Mouse (Mus musculus): ENCODE measurements around the gene Atg2a. TPM values are rescaled to one million over a fixed set of nuclear protein-coding genes. Genes with fewer than 3 reads are reported as not detected.
"Not testable (repeated sequence)": the region's sequence is repeated elsewhere in the genome, so short reads cannot be mapped to it uniquely, and the experiment has no call there.

Gene Atg2a
- polyA plus RNA-seq, 1 experiment from 2014 or later, result 11.6 TPM

DNA sequence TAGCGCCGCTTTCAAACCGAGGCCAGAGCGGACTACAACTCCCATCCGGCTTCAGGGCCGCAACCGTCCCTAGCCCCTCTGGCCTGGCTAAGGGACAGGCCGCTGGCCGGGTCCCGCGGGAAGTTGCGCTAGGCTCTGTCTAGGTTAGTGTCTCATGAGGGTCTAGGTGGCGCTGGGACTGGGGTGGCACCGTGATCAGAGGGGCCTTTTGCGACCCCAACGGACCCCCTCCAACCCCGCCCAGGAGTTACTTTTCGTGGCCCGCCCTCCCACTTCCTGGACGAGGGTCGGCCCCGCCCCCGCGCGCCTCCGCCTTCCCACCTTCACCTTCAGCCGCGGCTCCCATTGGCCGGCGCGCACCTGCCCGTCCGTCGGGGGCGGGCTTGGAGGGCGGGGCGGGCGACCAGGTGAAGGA, 64.7 kb downstream of the Atg2a start, which contains the start of gene Cdc42bpg:
Cdc42bpg (plus strand) TSS at position 320 of the 415 bp plus-strand sequence.
- Histone ChIP-seq H3K9me3 (no peaks in the 10 kb centered on the region), H3K36me3 (peaks cover under 1% of the 10 kb centered on the region; the same call in 1 of the 2 replicates), H3K27me3 (0 out of 2 replicates have a peak, but pooled peaks cover 4% of the 10 kb centered on the region), H3K4me2 (peak within 1 kb of the TSS; percentile 61), H3K4me1 (replicated peaks) (peaks cover 10% of the 10 kb centered on the region; the same call in 1 of the 2 replicates), H3K4me3 (peak within 1 kb of the TSS; percentile 52), H3K9ac (peak within 1 kb of the TSS; percentile 68), H3K27ac (no peak within 1 kb of the TSS)
- WGBS, result 0% methylated on average over 29 of the region's 38 CpGs
- ATAC-seq (ENCODE audit: low FRiP score), result peak; percentile 68

DNA sequence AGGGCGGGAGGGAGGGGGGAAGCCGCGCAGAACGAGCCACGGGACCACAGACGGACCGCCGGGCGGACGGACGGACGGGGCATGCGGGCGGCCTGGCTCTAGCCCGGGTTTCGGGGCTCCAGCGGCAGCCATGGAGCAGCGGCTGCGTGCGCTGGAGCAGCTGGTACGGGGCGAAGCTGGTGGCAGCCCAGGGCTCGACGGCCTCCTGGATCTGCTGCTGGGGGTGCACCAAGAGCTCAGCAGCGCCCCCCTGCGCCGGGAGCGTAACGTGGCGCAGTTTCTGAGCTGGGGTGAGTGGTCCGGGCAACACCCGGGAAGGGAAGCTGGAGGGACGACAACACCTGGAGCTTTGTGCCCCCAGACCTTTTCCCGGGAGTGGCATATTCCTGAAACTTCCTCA, 65.1 kb downstream of the Atg2a start:
- Histone ChIP-seq H3K4me3 (peak overlapping the region; percentile 52), H3K4me2 (peak overlapping the region; percentile 61), H3K36me3 (peaks cover 5% of the 10 kb centered on the region), H3K9me3 (no peaks in the 10 kb centered on the region), H3K27ac (no peak overlapping the region), H3K9ac (peak overlapping the region; percentile 68), H3K4me1 (replicated peaks) (peaks cover 10% of the 10 kb centered on the region; the same call in 1 of the 2 replicates), H3K27me3 (0 out of 2 replicates have a peak, but pooled peaks cover 4% of the 10 kb centered on the region)
- WGBS, result under 1% methylated on average over 30 of the region's 34 CpGs
- ATAC-seq (ENCODE audit: low FRiP score), result peak; percentile 69

DNA sequence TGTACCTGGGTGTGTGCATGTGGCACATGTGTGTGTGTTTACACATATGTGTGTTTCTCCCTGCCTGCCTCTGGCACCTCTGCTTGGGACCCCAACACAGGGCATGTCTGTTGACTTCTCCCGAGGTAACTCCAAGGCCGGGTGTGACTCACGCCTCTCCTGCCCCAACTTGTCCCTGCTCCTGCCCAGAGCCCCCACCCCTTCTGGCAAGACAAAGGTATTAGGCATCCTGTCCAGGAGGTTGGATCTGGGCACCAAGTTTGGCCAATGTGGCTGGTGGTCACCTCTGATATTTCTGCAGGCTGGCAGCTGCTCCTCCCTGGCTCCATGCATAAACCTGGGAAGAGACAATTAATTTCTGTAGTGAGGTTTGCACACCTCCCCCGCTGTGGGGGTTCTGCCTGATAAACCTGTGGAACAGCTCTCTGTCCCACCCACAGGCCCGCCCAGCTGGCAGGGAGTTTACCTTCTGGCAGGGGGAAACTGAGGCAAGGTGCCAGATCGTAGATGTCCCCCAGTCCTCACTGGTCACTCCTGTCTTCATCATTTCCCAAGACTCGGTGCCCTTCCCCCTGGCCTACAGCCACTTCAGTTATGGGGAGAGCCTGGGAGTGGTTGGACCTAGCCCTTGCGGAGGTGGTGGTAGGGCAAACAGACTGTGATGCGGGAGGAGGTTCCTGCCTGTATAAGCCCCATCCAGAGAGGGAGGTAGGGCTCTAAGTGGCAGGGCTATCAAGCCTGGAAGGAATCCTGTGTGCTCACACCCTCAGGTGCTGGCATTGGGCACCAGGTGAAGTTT, 66.5 kb downstream of the Atg2a start:
- ATAC-seq (ENCODE audit: low FRiP score), result no peak
- H3K36me3 ChIP-seq, result peaks cover 9% of the 10 kb centered on the region
- H3K27me3 ChIP-seq, result 0 out of 2 replicates have a peak, but pooled peaks cover 4% of the 10 kb centered on the region
- peaks cover 10% of the 10 kb centered on the region; the same call in 1 of the 2 replicates for H3K4me1 ChIP-seq (replicated peaks)
- H3K9ac ChIP-seq, result no peak overlapping the region
- H3K27ac ChIP-seq, result no peak overlapping the region
- H3K9me3 ChIP-seq, result no peaks in the 10 kb centered on the region
- H3K4me3 ChIP-seq, result no peak overlapping the region
- WGBS, result 87% methylated on average over 9 of the region's 9 CpGs
- H3K4me2 ChIP-seq, result no peak overlapping the region

DNA sequence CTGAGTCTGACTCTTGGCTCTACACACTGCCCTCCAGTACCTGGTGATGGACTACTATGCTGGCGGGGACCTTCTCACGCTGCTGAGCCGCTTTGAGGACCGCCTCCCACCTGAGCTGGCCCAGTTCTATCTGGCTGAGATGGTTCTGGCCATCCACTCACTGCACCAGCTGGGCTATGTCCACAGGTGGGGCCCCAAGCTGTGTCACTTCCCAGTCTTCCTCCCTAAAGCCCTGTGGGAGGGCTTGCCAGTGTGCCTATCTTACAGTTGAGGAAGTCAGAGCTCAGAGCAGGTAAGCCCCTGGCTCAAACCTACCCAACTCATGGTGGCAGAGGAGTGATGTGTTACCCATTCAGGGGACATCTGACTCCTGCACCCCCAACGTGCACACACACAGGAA, 68.7 kb downstream of the Atg2a start:
- H3K4me3 ChIP-seq, result no peak overlapping the region
- 90% methylated on average over 5 of the region's 5 CpGs for WGBS
- ATAC-seq (ENCODE audit: low FRiP score), result no peak

DNA sequence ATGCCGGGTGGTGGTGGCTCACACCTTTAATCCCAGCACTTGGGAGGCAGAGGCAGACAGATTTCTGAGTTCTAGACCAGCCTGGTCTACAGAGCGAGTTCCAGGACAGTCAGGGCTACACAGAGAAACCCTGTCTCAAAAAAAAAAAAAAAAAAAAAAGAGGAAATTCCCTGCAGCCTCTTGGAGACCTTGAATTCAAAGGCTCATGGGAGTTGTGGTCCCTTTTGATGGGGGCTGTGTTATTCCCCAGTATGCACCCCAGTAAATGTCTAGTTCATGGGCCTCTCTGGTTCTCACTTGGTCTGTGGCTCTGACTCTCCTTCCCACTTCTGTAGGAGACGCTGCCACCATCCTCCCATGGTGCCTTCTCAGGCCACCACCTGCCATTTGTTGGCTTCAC, 70.3 kb downstream of the Atg2a start:
- H3K27me3 ChIP-seq; H3K27ac ChIP-seq; H3K9ac ChIP-seq; H3K4me1 ChIP-seq (replicated peaks); H3K9me3 ChIP-seq; H3K4me2 ChIP-seq; H3K4me3 ChIP-seq; ATAC-seq (ENCODE audit: low FRiP score): not testable (repeated sequence)
- H3K36me3 ChIP-seq, result peaks cover 46% of the 10 kb centered on the region
- 94% methylated on average over 3 of the region's 3 CpGs for WGBS

More for the DNA sequence above, 68.7 kb downstream of the Atg2a start:
- H3K4me1 ChIP-seq (replicated peaks), result peaks cover 10% of the 10 kb centered on the region; the same call in 1 of the 2 replicates
- no peak overlapping the region for H3K4me2 ChIP-seq
- H3K36me3 ChIP-seq, result peaks cover 30% of the 10 kb centered on the region
- no peak overlapping the region for H3K9ac ChIP-seq
- 0 out of 2 replicates have a peak, but pooled peaks cover 4% of the 10 kb centered on the region for H3K27me3 ChIP-seq
- H3K9me3 ChIP-seq, result no peaks in the 10 kb centered on the region
- no peak overlapping the region for H3K27ac ChIP-seq

MicroRNA genes within 50 kb of the gene (microRNA counts, 519-probe panel; counts per million panel counts)
- 2,299 counts per million, percentile 17 among the panel's probes with 10 or more counts for microRNA mmu-miR-192

Small RNA genes within 50 kb of the gene (microRNA-seq; reads per million reads assigned to microRNA genes)
- gene Mir192 (84.0 reads per million, percentile 48 among the genes with 10 or more reads in this experiment), gene Mir194-2 (64.4 reads per million, percentile 45 among the genes with 10 or more reads in this experiment)

Other genes with a start within 250 kb of the Atg2a start
- gene Capn1, start 225.8 kb upstream of the Atg2a start, polyA plus RNA-seq (2015; fragmentation: Nextera tagmentation; extraction: Ambion mirVana), result 3.3 and 4.7 TPM in 2 replicates
- 30.6 and 33.0 TPM in 2 replicates for gene Syvn1, start 195.1 kb upstream of the Atg2a start, polyA plus RNA-seq (2015; fragmentation: Nextera tagmentation; extraction: Ambion mirVana)
- 64.6 and 68.9 TPM in 2 replicates for gene Mrpl49, start 183.9 kb upstream of the Atg2a start, polyA plus RNA-seq (2015; fragmentation: Nextera tagmentation; extraction: Ambion mirVana)
- 648 and 656 TPM in 2 replicates for gene Fau, start 183.8 kb upstream of the Atg2a start, polyA plus RNA-seq (2015; fragmentation: Nextera tagmentation; extraction: Ambion mirVana)
- 30.7 and 34.7 TPM in 2 replicates for gene Znhit2, start 180.5 kb upstream of the Atg2a start, polyA plus RNA-seq (2015; fragmentation: Nextera tagmentation; extraction: Ambion mirVana)
- 50.4 and 51.6 TPM in 2 replicates for gene Tm7sf2, start 173.3 kb upstream of the Atg2a start, polyA plus RNA-seq (2015; fragmentation: Nextera tagmentation; extraction: Ambion mirVana)
- 81.8 and 85.5 TPM in 2 replicates for gene Vps51, start 164.4 kb upstream of the Atg2a start, polyA plus RNA-seq (2015; fragmentation: Nextera tagmentation; extraction: Ambion mirVana)
- gene Tmem262, start 161.6 kb upstream of the Atg2a start, polyA plus RNA-seq (2015; fragmentation: Nextera tagmentation; extraction: Ambion mirVana), result not detected in 2 replicates
- 1.1 and 2.3 TPM in 2 replicates for gene Gm28374, start 159.4 kb upstream of the Atg2a start, polyA plus RNA-seq (2015; fragmentation: Nextera tagmentation; extraction: Ambion mirVana)
- 79.2 and 82.5 TPM in 2 replicates for gene Zfpl1, start 156.7 kb upstream of the Atg2a start, polyA plus RNA-seq (2015; fragmentation: Nextera tagmentation; extraction: Ambion mirVana)
- gene Cdca5, start 156.7 kb upstream of the Atg2a start, polyA plus RNA-seq (2015; fragmentation: Nextera tagmentation; extraction: Ambion mirVana), result 8.2 and 9.2 TPM in 2 replicates
- gene AC131692.1, start 147.2 kb upstream of the Atg2a start, polyA plus RNA-seq (2015; fragmentation: Nextera tagmentation; extraction: Ambion mirVana), result not detected in 2 replicates
- 0.27 and 0.30 TPM in 2 replicates for gene Naaladl1, start 135.9 kb upstream of the Atg2a start, polyA plus RNA-seq (2015; fragmentation: Nextera tagmentation; extraction: Ambion mirVana)
- gene Sac3d1, start 123.0 kb upstream of the Atg2a start, polyA plus RNA-seq (2015; fragmentation: Nextera tagmentation; extraction: Ambion mirVana), result 43.0 and 43.6 TPM in 2 replicates
- gene Snx15, start 113.4 kb upstream of the Atg2a start, polyA plus RNA-seq (2015; fragmentation: Nextera tagmentation; extraction: Ambion mirVana), result 55.7 and 58.3 TPM in 2 replicates
- not detected in 2 replicates for gene Batf2, start 100.7 kb upstream of the Atg2a start, polyA plus RNA-seq (2015; fragmentation: Nextera tagmentation; extraction: Ambion mirVana)
- 128 and 133 TPM in 2 replicates for gene Arl2, start 100.1 kb upstream of the Atg2a start, polyA plus RNA-seq (2015; fragmentation: Nextera tagmentation; extraction: Ambion mirVana)
- not detected in 2 replicates for gene Majin, start 57.3 kb upstream of the Atg2a start, polyA plus RNA-seq (2015; fragmentation: Nextera tagmentation; extraction: Ambion mirVana)
- gene Gpha2, start 15.3 kb upstream of the Atg2a start, polyA plus RNA-seq (2015; fragmentation: Nextera tagmentation; extraction: Ambion mirVana), result 0.27 TPM in 1 of 2 replicates, not detected in the other
- gene Ppp2r5b, start 5.8 kb upstream of the Atg2a start, polyA plus RNA-seq (2015; fragmentation: Nextera tagmentation; extraction: Ambion mirVana), result 93.8 and 98.3 TPM in 2 replicates
- gene Ehd1, start 35.1 kb downstream of the Atg2a start, polyA plus RNA-seq (2015; fragmentation: Nextera tagmentation; extraction: Ambion mirVana), result 86.8 and 96.4 TPM in 2 replicates
- 0.42 and 0.48 TPM in 2 replicates for gene Cdc42bpg, start 64.8 kb downstream of the Atg2a start, polyA plus RNA-seq (2015; fragmentation: Nextera tagmentation; extraction: Ambion mirVana)
- 71.7 and 73.8 TPM in 2 replicates for gene Men1, start 93.3 kb downstream of the Atg2a start, polyA plus RNA-seq (2015; fragmentation: Nextera tagmentation; extraction: Ambion mirVana)
- gene Map4k2, start 99.5 kb downstream of the Atg2a start, polyA plus RNA-seq (2015; fragmentation: Nextera tagmentation; extraction: Ambion mirVana), result 17.5 and 17.6 TPM in 2 replicates
- 103 and 107 TPM in 2 replicates for gene Sf1, start 122.0 kb downstream of the Atg2a start, polyA plus RNA-seq (2015; fragmentation: Nextera tagmentation; extraction: Ambion mirVana)
- gene Pygm, start 142.7 kb downstream of the Atg2a start, polyA plus RNA-seq (2015; fragmentation: Nextera tagmentation; extraction: Ambion mirVana), result 4.9 and 5.7 TPM in 2 replicates
- gene Rasgrp2, start 157.7 kb downstream of the Atg2a start, polyA plus RNA-seq (2015; fragmentation: Nextera tagmentation; extraction: Ambion mirVana), result 42.0 and 43.2 TPM in 2 replicates
- 23.5 and 27.7 TPM in 2 replicates for gene Nrxn2, start 177.1 kb downstream of the Atg2a start, polyA plus RNA-seq (2015; fragmentation: Nextera tagmentation; extraction: Ambion mirVana)